Mouse (Mus musculus) spleen, postnatal 14 days (tissue): ENCODE data around the gene Agap1.
A peak's percentile ranks its signal among the peaks of the same experiment; 100 is the strongest.

Experiments used
- DNase-seq, 2 experiments: peaks; one replicate each; pipeline ENCODE4 v3.0.0; 2021 to 2022; ENCODE audit warnings: low spot score in 2 of 2

The Agap1 gene

GRCm38 (mm10) chr1:89454196-89455123 lies at the start of gene Agap1:
Agap1 (plus strand) TSS chr1:89454806.
- peak; percentile 70 for DNase-seq

GRCm38 (mm10) chr1:89405991-89406390 lies 48.6 kb upstream of the Agap1 start:
- no peak for DNase-seq

GRCm38 (mm10) chr1:89407986-89408385 lies 46.6 kb upstream of the Agap1 start:
- DNase-seq: no peak

GRCm38 (mm10) chr1:89413122-89413521 lies 41.5 kb upstream of the Agap1 start:
- no peak for DNase-seq

- DNase-seq: no peak
Observed at GRCm38 (mm10) chr1:89414563-89414962, 40.0 kb upstream of the Agap1 start.

- DNase-seq: no peak
Observed at GRCm38 (mm10) chr1:89416929-89417328, 37.7 kb upstream of the Agap1 start.

GRCm38 (mm10) chr1:89420642-89421041 lies 34.0 kb upstream of the Agap1 start:
- no peak for DNase-seq

GRCm38 (mm10) chr1:89421401-89421800 lies 33.2 kb upstream of the Agap1 start:
- DNase-seq: no peak

- no peak for DNase-seq
Observed at GRCm38 (mm10) chr1:89424563-89424962, 30.0 kb upstream of the Agap1 start.

- DNase-seq: no peak
Observed at GRCm38 (mm10) chr1:89426137-89426536, 28.5 kb upstream of the Agap1 start.

- DNase-seq: no peak
Observed at GRCm38 (mm10) chr1:89428671-89429070, 25.9 kb upstream of the Agap1 start.

GRCm38 (mm10) chr1:89429946-89430640 lies 24.5 kb upstream of the Agap1 start:
- no peak for DNase-seq

GRCm38 (mm10) chr1:89439351-89439750 lies 15.3 kb upstream of the Agap1 start:
- DNase-seq: no peak

GRCm38 (mm10) chr1:89441236-89441897 lies 13.2 kb upstream of the Agap1 start:
- DNase-seq: no peak

- no peak for DNase-seq
Observed at GRCm38 (mm10) chr1:89443512-89443911, 11.1 kb upstream of the Agap1 start.

- DNase-seq: no peak
Observed at GRCm38 (mm10) chr1:89444014-89444413, 10.6 kb upstream of the Agap1 start.

GRCm38 (mm10) chr1:89450139-89450538 lies 4.5 kb upstream of the Agap1 start:
- DNase-seq: no peak

GRCm38 (mm10) chr1:89452138-89452537 lies 2.5 kb upstream of the Agap1 start:
- DNase-seq: no peak

- DNase-seq: no peak
Observed at GRCm38 (mm10) chr1:89453666-89454065, 940 bp upstream of the Agap1 start.

GRCm38 (mm10) chr1:89455421-89456091 lies 950 bp downstream of the Agap1 start:
- DNase-seq: peak in 1 of 2 experiments; percentile 6

GRCm38 (mm10) chr1:89456456-89456855 lies 1.9 kb downstream of the Agap1 start:
- DNase-seq: no peak
